Mouse (Mus musculus): Measurements from ENCODE around the gene Gm43191. TPM values are rescaled to one million over a fixed set of nuclear protein-coding genes. Genes with fewer than 3 reads are reported as not detected.
"Not testable (repeated sequence)": the region's sequence is repeated elsewhere in the genome, so short reads cannot be mapped to it uniquely, and the experiment has no call there.

The Gm43191 gene
- polyA plus RNA-seq (2012; rRNA removed): not detected in 2 replicates

DNA sequence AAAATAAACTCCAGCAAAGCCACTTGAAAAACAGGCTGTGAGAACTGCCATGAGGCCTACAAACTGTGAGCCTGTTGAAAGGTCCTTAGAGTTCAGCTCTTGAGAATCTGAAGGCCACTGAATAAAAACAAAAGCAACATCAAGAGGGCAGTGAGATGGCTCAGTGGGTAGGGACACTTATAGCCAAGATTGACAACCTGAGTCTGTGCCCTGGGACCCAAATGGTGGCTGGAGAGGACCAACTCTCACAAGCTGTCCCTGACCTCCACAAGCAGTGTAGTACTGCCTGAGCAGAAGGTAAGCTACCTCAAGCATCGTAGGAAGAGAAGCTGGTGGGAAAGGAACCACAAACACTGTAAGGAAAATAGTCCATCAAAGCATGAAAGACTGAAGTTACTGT, at the start of gene Gm43191:
Gene Gm43191 (minus strand): TSS at position 101 of the 400 bp plus-strand sequence.
- DNase-seq (ENCODE audit: extremely low spot score in 1 of 2, low spot score in 1 of 2): no peak

DNA sequence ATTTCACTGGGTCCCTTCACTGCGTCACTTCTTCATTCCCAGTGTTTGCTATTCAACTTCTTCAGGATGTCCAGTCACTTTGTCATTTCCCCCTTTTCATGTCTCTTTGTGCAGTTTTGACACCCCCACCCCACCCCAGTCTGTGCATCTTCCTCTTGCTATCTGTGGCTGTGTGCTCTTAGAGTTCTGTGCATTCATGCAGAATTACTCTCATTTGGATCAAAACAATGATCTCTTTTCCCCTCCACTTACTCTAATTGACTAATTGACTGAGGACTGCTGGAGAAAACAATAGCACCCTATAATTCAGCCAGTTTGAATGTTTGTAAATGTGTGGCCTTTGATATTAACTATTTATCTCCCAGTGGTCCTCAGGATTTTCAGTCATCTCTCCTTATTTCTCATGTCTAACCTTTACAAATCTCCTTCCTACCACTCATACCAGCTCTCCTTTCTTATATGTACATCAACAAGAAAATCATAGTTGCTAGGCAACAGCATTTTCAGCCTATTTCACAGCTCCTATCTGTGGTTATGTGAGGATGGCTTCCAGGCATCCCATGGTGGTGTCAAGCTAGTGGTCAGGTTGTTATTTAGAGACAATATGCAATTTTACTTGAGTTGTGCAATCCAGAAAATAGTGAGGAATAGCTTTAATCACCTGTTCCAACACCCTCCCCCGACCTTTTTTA, 48.6 kb upstream of the Gm43191 start:
- DNase-seq (ENCODE audit: extremely low spot score in 1 of 2, low spot score in 1 of 2): no peak

DNA sequence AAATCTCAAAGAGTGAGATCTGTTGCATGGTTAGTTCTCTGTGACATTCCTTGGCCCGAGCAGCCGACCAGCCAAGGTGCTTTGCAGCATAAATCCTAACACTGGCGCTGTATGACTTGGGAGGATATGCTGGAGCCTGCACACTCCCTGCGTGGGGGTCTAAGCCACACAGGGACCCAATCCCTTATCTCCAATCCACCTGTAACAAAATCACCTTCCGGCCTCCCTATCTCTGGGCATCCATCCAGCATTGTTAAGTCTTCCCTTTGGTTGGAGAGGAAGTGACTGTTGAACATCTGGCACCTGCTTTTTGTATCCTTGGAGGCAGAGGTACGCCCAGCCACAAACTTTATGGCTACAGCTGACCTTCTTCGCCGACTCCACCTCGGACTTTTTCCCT, 45.7 kb upstream of the Gm43191 start:
- no peak for DNase-seq (ENCODE audit: extremely low spot score in 1 of 2, low spot score in 1 of 2)

DNA sequence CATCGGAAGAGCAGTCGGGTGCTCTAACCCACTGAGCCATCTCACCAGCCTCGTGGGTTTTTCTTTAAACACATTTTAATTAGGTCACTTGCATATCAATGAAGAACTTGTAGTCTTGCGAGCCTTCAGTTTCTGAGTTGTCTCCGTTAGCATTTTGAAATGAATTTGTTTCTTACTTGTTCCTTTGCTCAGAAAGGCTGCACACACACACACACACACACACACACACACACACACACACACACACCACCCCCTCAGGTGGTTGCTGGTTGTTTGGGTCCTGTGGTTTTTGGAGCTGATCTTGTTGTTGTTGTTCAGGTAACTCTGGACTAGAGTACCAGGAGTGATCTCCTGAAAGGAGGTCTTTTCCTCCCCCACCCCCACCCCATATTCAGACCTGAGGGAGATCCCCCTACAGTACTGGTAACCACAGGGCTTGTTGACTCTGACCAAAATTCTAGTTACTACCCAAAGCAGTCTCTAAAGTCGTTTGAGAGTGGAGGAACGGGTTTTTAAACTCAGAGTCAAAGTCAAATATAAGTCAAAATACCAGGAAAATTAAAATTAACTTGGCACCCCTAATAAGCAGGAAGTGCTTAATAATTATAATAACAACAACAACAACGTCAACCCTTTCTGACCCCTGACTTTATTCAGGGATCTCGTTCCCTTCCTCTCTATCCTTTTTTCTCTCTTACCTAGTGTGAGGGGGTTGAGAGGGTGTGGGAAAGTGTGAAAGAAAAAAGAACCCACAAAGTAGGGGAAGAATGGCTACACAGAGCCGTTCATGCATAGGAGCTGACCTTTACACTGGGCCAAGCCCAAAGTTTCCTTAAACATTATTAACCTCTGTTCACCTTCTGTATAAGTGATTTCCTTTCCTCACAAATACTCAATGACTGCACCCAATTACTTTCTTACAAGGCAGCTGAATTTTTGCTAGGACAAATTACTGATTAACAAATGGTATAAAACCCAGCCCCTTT, 42.7 kb upstream of the Gm43191 start:
- DNase-seq (ENCODE audit: extremely low spot score in 1 of 2, low spot score in 1 of 2): no peak

DNA sequence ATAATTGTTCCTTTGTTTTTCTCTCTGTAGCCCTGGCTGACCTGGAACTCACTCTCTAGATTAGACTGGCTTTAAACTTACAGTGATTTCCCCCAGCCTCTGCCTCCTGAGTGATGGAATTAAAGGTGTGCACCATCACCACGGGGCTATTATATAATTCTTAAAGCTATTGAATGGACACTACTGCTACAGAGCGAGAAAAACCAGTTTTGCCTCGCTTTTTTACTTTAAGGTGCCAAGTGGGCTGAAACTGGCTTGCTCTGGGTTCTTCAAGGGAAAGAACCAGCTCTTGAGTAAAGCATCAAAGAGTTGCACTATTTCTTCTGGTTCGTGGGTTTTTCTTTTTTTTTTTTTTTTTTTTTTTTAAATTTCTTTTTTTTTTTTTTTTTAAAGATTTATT, 41.9 kb upstream of the Gm43191 start:
- no peak for DNase-seq (ENCODE audit: extremely low spot score in 1 of 2, low spot score in 1 of 2)

DNA sequence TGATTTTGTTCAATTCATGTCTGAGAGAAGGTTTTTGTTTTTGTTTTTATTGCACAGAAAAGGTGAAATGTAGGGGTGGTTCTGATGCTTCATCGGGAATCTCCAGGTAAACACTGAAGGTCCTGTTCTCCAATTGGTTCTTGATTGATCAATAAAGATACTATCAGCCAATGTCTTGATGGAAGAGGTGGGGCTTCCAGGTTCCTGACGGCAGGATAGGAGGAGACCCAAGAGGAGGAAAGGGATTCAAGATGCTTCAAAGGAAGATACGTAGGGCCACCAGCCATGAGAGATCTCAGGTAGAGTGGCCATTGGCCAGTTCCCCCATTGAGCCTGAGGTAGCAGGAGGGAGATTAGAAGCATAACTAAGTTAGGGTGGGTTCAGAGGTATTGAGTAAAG, 37.9 kb upstream of the Gm43191 start:
- DNase-seq (ENCODE audit: extremely low spot score in 1 of 2, low spot score in 1 of 2): no peak

DNA sequence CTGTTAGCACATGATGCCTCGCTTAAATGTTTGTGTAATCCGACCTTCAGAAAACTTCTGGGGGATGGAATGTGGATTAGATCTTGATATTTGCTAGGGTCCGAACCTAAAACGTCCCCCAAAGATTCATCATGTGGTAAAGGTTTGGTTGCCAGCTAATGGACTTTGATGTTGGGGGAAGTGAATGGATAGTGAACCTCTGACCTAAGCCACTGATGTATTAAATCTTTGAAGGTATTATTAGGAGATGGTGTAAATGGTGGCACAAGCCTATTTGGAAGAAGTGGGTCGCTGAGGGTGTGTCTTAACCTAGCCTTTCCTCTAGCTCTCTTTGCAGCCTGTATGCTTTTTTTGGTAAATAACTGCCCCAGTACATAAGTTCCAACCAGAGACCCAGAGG, 32.0 kb upstream of the Gm43191 start:
- no peak for DNase-seq (ENCODE audit: extremely low spot score in 1 of 2, low spot score in 1 of 2)

DNA sequence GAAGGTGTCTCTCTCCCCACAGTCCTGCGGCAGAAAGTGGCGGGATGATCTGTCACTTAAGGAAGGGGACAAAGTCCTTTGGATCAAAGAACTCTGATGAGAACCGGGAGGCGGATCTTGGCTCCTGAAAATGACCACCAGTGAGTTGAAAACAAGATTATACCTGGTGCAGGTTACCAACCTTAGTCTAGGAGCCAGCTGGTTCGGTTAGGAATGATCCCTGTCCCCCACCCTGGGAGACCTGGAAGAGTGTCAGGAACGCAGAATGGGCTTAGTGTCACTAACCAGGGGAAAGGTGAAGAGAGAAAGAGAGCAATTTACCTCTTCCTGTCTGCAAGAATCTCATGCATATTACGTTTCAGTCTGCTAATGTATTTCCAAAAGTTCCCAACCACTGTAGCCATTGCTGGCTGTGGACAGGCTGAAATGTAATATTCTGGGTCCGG, 31.4 kb upstream of the Gm43191 start, which contains the start of gene Slc35a3:
Gene Slc35a3 (minus strand): TSS at position 396 of the 446 bp plus-strand sequence.
- DNase-seq (ENCODE audit: extremely low spot score in 1 of 2, low spot score in 1 of 2): peak in 1 of 2 experiments; percentile 14

DNA sequence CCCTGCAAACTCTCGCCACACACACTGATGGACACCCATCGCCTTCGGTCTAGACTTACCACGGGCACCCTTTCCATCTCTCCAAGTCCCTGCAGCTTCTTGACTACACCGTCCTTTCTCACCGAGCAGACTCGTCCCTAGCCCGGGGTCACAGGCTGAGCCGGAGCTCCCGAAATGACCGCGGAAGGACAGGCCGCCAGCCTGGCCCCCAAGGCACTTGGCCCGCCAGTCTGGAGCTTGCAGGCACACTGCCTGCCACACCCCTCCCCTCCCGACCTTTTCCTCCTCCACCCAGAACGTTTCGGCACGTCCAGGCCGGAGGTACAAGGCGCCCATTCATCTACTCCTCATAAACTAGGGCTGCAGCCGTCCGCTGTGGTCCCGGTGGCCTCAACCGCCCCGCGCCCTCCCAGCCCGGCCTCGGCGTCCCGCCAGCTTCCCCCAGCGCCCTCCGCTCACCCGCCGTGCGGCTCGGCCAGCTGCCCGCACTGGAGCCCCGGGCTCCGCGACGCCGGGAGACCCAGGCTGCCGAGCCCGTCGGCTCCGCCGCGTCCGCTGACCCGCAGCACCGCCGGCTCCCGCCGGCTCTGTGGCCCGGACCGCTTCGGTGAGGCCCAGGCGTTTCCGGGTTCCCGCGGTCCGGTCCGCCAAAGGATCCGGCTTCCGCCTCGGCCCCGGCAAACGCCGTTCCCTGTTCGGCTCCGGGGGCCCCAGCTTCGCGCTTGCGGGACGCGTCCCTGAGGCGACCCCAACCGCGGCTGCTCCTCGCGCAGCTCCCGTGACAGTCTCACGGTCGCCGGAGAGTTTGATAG, 30.8 kb upstream of the Gm43191 start:
- peak; percentile 12 to 79 for DNase-seq (ENCODE audit: extremely low spot score in 1 of 2, low spot score in 1 of 2)

DNA sequence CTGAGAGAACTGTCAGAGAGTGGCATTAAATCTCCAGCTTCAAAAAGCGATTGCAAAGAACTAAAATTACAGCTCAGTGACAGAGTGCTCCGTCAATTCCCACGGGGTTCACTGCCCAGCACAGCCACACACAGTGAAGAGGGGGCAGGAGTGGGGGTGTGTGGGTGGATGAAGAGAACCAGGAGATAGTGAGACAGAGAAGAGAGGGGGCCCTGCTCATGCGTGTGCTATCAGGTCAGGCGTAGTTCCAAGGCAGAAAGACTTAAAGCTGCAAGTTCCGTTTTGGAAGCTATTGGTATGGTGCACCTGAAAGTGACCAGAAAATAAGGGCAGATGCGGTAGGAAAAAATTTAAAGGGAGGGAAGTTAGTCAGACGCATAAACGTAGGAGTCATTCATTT, 29.9 kb upstream of the Gm43191 start:
- no peak for DNase-seq (ENCODE audit: extremely low spot score in 1 of 2, low spot score in 1 of 2)

DNA sequence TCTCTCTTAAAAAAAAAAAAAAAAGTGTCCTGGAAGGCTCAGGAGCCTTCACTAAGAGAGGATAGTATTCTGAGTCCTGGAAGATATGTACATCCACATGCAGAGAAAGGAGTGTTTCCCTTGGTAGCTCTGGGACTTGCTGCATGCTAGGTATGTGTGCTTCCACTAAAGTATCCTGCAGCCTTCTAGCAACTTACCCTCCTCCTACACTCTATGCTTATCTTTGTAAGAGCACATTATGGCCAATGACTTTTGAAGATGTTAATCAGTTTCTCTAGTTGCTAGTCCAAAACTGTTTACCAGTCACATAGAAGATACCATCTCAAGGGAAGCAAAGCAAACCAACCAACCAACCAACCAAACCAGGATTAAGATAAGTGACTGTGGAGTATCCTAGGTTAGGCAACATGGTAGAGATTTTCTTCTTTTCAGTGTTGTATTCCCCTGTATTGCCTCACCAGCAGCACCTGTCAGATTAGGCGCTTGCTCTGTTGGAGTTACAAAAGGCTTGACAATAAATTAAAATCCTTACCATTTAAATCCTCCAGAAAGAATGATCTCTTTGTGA, 24.7 kb upstream of the Gm43191 start:
- DNase-seq (ENCODE audit: extremely low spot score in 1 of 2, low spot score in 1 of 2): no peak

GRCm38 (mm10) chr3:116703835-116704234, 22.8 kb upstream of the Gm43191 start:
- DNase-seq (ENCODE audit: extremely low spot score in 1 of 2, low spot score in 1 of 2): no peak

DNA sequence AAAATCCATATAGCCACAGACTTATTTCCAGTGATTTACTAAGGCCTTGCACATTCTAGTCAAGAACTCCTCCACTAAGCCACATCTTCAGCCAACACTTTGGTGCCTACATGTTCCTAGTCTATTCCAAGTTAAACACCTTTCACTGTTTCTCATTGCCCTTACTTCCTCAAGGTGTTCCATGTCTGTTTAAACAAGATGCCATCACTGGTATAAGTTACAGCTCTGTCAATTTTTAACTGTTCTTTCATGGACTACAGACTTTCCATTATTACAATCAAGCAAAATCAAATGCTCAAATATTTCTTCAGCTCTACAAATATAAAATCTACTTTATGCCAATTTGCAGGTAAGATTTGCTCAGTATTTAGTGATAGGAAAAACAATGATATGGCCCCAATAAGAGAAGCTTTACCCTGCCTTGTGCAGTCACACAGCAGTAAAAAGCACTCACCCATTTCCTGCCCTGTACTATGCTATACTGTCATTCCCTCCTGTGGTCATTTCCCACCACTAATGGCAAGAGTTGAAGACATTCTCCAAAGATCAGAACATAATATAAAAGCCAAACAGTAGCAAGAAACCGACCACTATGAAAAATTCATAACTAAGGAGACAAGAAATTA, 21.7 kb upstream of the Gm43191 start:
- DNase-seq (ENCODE audit: extremely low spot score in 1 of 2, low spot score in 1 of 2): no peak

GRCm38 (mm10) chr3:116701601-116702000, 20.5 kb upstream of the Gm43191 start:
- DNase-seq (ENCODE audit: extremely low spot score in 1 of 2, low spot score in 1 of 2): no peak

DNA sequence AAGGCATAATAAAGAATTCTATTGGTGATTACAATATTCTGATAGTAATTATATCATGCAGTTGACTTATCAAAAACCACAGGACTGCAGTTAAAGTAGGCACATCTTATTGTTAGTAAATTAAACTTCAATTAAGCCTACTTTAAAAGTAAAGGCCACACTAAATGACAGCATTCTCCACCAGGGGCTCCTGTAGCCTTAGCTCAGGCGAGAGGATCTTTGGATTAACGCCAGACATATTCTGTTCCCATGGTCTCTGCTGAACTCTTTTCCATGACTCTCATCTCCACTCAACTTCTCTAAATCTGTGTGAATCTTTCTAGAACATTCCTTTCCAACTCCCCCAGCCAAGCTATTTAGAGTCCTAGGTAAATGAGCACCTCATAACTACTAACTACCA, 17.7 kb upstream of the Gm43191 start:
- no peak for DNase-seq (ENCODE audit: extremely low spot score in 1 of 2, low spot score in 1 of 2)

DNA sequence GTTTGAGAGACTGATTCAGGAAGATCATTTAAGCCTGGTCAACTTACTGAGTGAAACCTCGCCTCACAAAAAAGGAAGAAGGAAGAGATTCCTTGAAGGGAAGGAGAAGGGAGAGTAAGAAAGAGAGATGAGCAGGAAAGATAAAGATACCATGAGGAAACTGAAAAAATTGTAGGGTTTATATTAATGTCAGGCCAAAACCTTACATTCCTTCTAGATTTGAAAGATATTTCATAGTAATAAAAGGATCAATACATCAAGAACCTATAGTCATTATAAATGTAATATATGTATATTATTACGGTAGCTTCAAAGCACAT, 14.6 kb upstream of the Gm43191 start:
- no peak for DNase-seq (ENCODE audit: extremely low spot score in 1 of 2, low spot score in 1 of 2)

GRCm38 (mm10) chr3:116694955-116695665, 14.1 kb upstream of the Gm43191 start:
- DNase-seq (ENCODE audit: extremely low spot score in 1 of 2, low spot score in 1 of 2): no peak

GRCm38 (mm10) chr3:116694312-116694711, 13.3 kb upstream of the Gm43191 start:
- no peak for DNase-seq (ENCODE audit: extremely low spot score in 1 of 2, low spot score in 1 of 2)

DNA sequence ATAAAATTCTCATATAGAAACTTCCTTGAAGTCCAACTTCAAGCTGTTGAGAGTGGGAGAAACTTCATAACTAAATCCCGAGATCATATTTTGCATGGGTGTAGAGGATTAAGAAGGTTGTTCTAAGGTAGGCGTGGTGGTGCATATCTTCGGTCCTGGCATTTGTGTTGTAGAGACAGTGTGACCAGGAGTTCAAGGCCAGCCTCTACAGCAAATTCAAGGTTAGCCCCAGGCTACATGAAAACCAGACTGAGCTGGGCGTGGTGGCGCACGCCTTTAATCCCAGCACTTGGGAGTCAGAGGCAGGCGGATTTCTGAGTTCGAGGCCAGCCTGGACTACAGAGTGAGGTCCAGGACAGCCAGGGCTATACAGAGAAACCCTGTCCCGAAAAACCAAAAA, 16.8 kb downstream of the Gm43191 start:
- not testable (repeated sequence) for DNase-seq (ENCODE audit: extremely low spot score in 1 of 2, low spot score in 1 of 2)

Data from frontal cortex, adult 2 months (tissue).